Mouse (Mus musculus): ENCODE results near the gene Olfr284. TPM values are rescaled to one million over a fixed set of nuclear protein-coding genes. Genes with fewer than 3 reads are reported as not detected.

Olfr284 gene
- polyA plus RNA-seq (2014; fragmentation: Nextera tagmentation; extraction: Ambion mirVana), result not detected in 2 replicates

DNA sequence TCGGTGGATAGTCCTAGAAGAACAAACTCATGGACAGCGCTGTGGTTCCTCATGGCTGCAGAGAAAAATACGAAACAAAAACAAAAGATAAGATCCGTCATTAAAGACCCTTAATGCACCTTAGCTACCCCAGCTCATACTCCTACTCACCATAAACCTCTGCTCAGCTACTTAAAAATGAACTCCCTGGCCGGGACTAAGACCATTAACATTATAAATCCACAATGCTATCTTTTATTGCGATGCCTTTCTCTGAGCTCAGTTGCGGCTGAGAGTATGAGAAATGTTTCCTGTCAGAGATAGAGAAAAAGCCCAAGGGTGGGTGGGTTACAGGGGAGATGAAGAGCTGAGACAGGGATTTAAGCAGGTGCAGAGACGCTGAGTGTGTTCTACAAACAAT, at the start of gene Olfr284:
Gene Olfr284 (minus strand): TSS at position 101 of the 400 bp plus-strand sequence.
- Histone ChIP-seq H3K27me3 (replicated peaks; ENCODE audit: control insufficient read depth, insufficient read depth, low read length) (no peaks in the 10 kb centered on the region), H3K4me1 (replicated peaks; ENCODE audit: control insufficient read depth, insufficient read depth, low read length) (no peaks in the 10 kb centered on the region), H3K36me3 (ENCODE audit: control insufficient read depth, insufficient read depth, low read length) (no peaks in the 10 kb centered on the region), H3K27ac (ENCODE audit: low read depth, low read length) (no peak within 1 kb of the TSS), H3K4me3 (ENCODE audit: low read depth, low read length) (no peak within 1 kb of the TSS), H3K4me2 (no peak within 1 kb of the TSS), H3K9ac (ENCODE audit: low read depth, low read length) (no peak within 1 kb of the TSS), H3K9me3 (ENCODE audit: control insufficient read depth, low read length) (no peaks in the 10 kb centered on the region)
- ATAC-seq (replicated peaks; ENCODE audit: low FRiP score) (no peak), DNase-seq (ENCODE audit: low spot score) (no peak)
- 81% methylated on average over 8 of the region's 8 CpGs for WGBS

GRCm38 (mm10) chr15:98389796-98390195, 49.0 kb upstream of the Olfr284 start:
- DNase-seq (ENCODE audit: low spot score), result no peak

GRCm38 (mm10) chr15:98387621-98388020, 46.8 kb upstream of the Olfr284 start:
- ATAC-seq (replicated peaks; ENCODE audit: low FRiP score) (no peak), DNase-seq (ENCODE audit: low spot score) (no peak)
- H3K9me3 ChIP-seq (ENCODE audit: control insufficient read depth, low read length), result no peaks in the 10 kb centered on the region
- no peak overlapping the region for H3K27ac ChIP-seq (ENCODE audit: low read depth, low read length)
- no peak overlapping the region for H3K4me2 ChIP-seq
- H3K27me3 ChIP-seq (replicated peaks; ENCODE audit: control insufficient read depth, insufficient read depth, low read length), result no peaks in the 10 kb centered on the region
- H3K36me3 ChIP-seq (ENCODE audit: control insufficient read depth, insufficient read depth, low read length), result no peaks in the 10 kb centered on the region
- no peak overlapping the region for H3K4me3 ChIP-seq (ENCODE audit: low read depth, low read length)
- WGBS, result 68% methylated on average over 2 of the region's 2 CpGs
- no peaks in the 10 kb centered on the region for H3K4me1 ChIP-seq (replicated peaks; ENCODE audit: control insufficient read depth, insufficient read depth, low read length)
- H3K9ac ChIP-seq (ENCODE audit: low read depth, low read length), result no peak overlapping the region

More at GRCm38 (mm10) chr15:98389796-98390195, 49.0 kb upstream of the Olfr284 start:
- no peak for ATAC-seq (replicated peaks; ENCODE audit: low FRiP score)
- Histone ChIP-seq H3K4me1 (replicated peaks; ENCODE audit: control insufficient read depth, insufficient read depth, low read length) (no peaks in the 10 kb centered on the region), H3K9me3 (ENCODE audit: control insufficient read depth, low read length) (no peaks in the 10 kb centered on the region), H3K36me3 (ENCODE audit: control insufficient read depth, insufficient read depth, low read length) (no peaks in the 10 kb centered on the region), H3K9ac (ENCODE audit: low read depth, low read length) (no peak overlapping the region), H3K27ac (ENCODE audit: low read depth, low read length) (no peak overlapping the region), H3K27me3 (replicated peaks; ENCODE audit: control insufficient read depth, insufficient read depth, low read length) (no peaks in the 10 kb centered on the region), H3K4me3 (ENCODE audit: low read depth, low read length) (no peak overlapping the region), H3K4me2 (no peak overlapping the region)
- 28% methylated on average over 7 of the region's 7 CpGs for WGBS

DNA sequence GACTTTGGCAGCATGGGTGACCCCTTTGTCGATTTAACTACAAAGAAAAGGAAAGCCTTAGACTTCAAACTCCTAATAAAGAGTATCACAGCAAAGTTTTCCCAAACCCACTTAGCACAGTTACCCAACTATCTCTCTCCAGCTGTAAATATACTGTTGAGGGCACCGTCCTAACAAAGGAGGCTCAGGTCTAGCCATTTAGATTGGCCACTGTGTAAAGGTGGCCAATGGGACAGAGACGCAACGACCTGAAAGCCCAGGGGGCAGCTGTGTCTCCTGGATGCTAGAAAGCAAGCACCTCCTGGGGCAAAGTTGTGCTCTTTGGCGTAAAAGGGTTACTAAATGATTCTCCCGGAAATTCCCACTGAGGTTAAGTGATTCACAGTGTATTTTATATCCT, 40.1 kb upstream of the Olfr284 start, which contains the start of gene Olfr283:
Gene Olfr283 (minus strand): TSS at position 101 of the 400 bp plus-strand sequence.
- WGBS, result 82% methylated on average over 6 of the region's 6 CpGs
- H3K4me1 ChIP-seq (replicated peaks; ENCODE audit: control insufficient read depth, insufficient read depth, low read length), result no peaks in the 10 kb centered on the region
- H3K27me3 ChIP-seq (replicated peaks; ENCODE audit: control insufficient read depth, insufficient read depth, low read length), result no peaks in the 10 kb centered on the region
- H3K9me3 ChIP-seq (ENCODE audit: control insufficient read depth, low read length), result no peaks in the 10 kb centered on the region
- H3K4me3 ChIP-seq (ENCODE audit: low read depth, low read length), result no peak within 1 kb of the TSS
- DNase-seq (ENCODE audit: low spot score) (no peak), ATAC-seq (replicated peaks; ENCODE audit: low FRiP score) (no peak)
- no peaks in the 10 kb centered on the region for H3K36me3 ChIP-seq (ENCODE audit: control insufficient read depth, insufficient read depth, low read length)
- H3K4me2 ChIP-seq, result no peak within 1 kb of the TSS
- H3K9ac ChIP-seq (ENCODE audit: low read depth, low read length), result no peak within 1 kb of the TSS
- no peak within 1 kb of the TSS for H3K27ac ChIP-seq (ENCODE audit: low read depth, low read length)

- H3K27me3 ChIP-seq (replicated peaks; ENCODE audit: control insufficient read depth, insufficient read depth, low read length), result no peaks in the 10 kb centered on the region
- DNase-seq (ENCODE audit: low spot score), result no peak
- no peaks in the 10 kb centered on the region for H3K4me1 ChIP-seq (replicated peaks; ENCODE audit: control insufficient read depth, insufficient read depth, low read length)
- WGBS, result 83% methylated on average over 13 of the region's 13 CpGs
- no peak overlapping the region for H3K27ac ChIP-seq (ENCODE audit: low read depth, low read length)
- no peaks in the 10 kb centered on the region for H3K9me3 ChIP-seq (ENCODE audit: control insufficient read depth, low read length)
- H3K36me3 ChIP-seq (ENCODE audit: control insufficient read depth, insufficient read depth, low read length), result no peaks in the 10 kb centered on the region
- no peak overlapping the region for H3K4me2 ChIP-seq
- no peak overlapping the region for H3K9ac ChIP-seq (ENCODE audit: low read depth, low read length)
- H3K4me3 ChIP-seq (ENCODE audit: low read depth, low read length), result no peak overlapping the region
- ATAC-seq (replicated peaks; ENCODE audit: low FRiP score), result no peak
Observed at GRCm38 (mm10) chr15:98378209-98378608, 37.4 kb upstream of the Olfr284 start.

GRCm38 (mm10) chr15:98317177-98317724, 23.5 kb downstream of the Olfr284 start, which contains the start of gene Olfr285:
Olfr285 (minus strand) TSS chr15:98317353.
- H3K9ac ChIP-seq (ENCODE audit: low read depth, low read length), result no peak within 1 kb of the TSS
- no peak within 1 kb of the TSS for H3K4me2 ChIP-seq
- no peaks in the 10 kb centered on the region for H3K4me1 ChIP-seq (replicated peaks; ENCODE audit: control insufficient read depth, insufficient read depth, low read length)
- no peaks in the 10 kb centered on the region for H3K27me3 ChIP-seq (replicated peaks; ENCODE audit: control insufficient read depth, insufficient read depth, low read length)
- H3K9me3 ChIP-seq (ENCODE audit: control insufficient read depth, low read length), result no peaks in the 10 kb centered on the region
- no peak within 1 kb of the TSS for H3K27ac ChIP-seq (ENCODE audit: low read depth, low read length)
- ATAC-seq (replicated peaks; ENCODE audit: low FRiP score) (no peak), DNase-seq (ENCODE audit: low spot score) (no peak)
- WGBS, result 86% methylated on average over 5 of the region's 5 CpGs
- no peaks in the 10 kb centered on the region for H3K36me3 ChIP-seq (ENCODE audit: control insufficient read depth, insufficient read depth, low read length)
- H3K4me3 ChIP-seq (ENCODE audit: low read depth, low read length), result no peak within 1 kb of the TSS

DNA sequence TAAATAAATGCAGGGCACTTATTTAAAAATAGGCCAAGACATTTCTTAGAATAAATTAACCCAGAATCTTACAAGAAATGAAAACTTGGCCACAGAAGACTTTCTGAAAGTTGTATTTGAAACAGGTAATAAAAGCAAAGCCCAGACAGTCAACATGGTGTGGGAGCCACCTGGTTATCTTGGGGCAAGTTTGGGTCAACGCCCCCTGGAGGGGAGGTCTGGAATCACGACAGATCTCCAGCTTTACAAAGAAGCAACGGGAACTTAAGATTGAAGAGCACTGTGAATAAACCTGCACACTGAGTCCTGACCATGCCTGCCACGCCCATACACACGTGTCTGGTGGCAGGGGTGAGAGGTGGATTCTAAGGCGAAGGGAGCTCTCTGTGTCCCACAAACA, 25.1 kb downstream of the Olfr284 start:
- ATAC-seq (replicated peaks; ENCODE audit: low FRiP score), result no peak

DNA sequence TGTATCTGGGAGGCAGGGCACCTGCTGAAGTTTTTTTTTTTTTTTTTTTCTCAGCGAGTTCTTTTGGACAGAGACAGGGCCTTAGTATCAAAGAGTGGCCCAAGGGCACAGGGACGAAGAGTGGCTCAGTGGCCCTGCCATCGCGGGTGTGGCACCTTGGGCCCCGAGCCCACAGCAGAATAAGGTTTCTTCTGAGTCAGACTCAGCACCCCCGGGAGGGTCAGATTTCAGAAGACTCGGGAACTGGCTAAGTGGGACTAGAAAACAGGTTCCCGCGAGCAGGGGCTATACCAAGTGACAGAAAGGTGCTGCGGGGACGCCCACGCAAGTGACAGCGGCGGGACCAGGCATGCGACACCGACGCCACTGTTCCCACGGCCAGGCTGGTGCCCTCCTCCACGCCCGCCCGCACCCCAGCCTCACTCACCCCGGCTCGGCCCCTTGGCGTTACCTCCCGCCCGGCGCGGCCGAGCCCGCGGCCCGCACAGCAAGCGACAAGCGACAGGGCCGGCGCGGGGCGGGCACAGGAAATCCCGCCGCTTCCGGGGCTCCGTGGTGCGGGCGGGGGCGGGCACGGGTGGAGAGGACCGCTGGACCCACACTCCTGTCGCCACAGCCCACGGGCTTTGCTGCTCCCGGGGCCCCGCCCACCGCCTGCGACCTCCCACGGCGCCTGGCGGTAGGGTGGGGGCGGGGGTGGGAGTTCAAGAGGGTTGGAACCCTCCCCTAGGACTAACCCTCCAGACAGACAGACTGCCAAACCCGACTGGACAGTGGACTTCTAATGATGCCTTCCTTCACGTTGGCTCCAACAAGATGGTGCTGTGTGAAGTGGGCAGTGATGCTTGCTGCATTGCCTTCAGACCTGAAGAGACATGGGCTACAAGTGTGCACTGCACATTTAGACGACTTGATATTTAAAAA, 44.9 kb downstream of the Olfr284 start, which contains the start of gene Zfp641:
Gene Zfp641 (minus strand): TSS at position 534 of the 924 bp plus-strand sequence.
- Histone ChIP-seq H3K27ac (ENCODE audit: low read depth, low read length) (no peak within 1 kb of the TSS), H3K9ac (ENCODE audit: low read depth, low read length) (peak within 1 kb of the TSS; percentile 40; the same call in 1 of the 2 replicates)
- no peak for DNase-seq (ENCODE audit: low spot score)

More for the DNA sequence above, 25.1 kb downstream of the Olfr284 start:
- Histone ChIP-seq H3K36me3 (ENCODE audit: control insufficient read depth, insufficient read depth, low read length) (no peaks in the 10 kb centered on the region), H3K4me2 (no peak overlapping the region), H3K9me3 (ENCODE audit: control insufficient read depth, low read length) (no peaks in the 10 kb centered on the region), H3K4me3 (ENCODE audit: low read depth, low read length) (no peak overlapping the region), H3K9ac (ENCODE audit: low read depth, low read length) (no peak overlapping the region), H3K27ac (ENCODE audit: low read depth, low read length) (no peak overlapping the region), H3K4me1 (replicated peaks; ENCODE audit: control insufficient read depth, insufficient read depth, low read length) (no peaks in the 10 kb centered on the region), H3K27me3 (replicated peaks; ENCODE audit: control insufficient read depth, insufficient read depth, low read length) (no peaks in the 10 kb centered on the region)
- 46% methylated on average over 6 of the region's 6 CpGs for WGBS
- DNase-seq (ENCODE audit: low spot score), result no peak

More for the DNA sequence above, 44.9 kb downstream of the Olfr284 start, which contains the start of gene Zfp641:
- H3K4me2 ChIP-seq, result peak within 1 kb of the TSS; percentile 76
- H3K4me3 ChIP-seq (ENCODE audit: low read depth, low read length), result peak within 1 kb of the TSS; percentile 55
- no peak for ATAC-seq (replicated peaks; ENCODE audit: low FRiP score)
- H3K27me3 ChIP-seq (replicated peaks; ENCODE audit: control insufficient read depth, insufficient read depth, low read length), result peaks cover 20% of the 10 kb centered on the region
- 4% methylated on average over 56 of the region's 60 CpGs for WGBS
- 0 out of 2 replicates have a peak, but pooled peaks cover 2% of the 10 kb centered on the region for H3K4me1 ChIP-seq (replicated peaks; ENCODE audit: control insufficient read depth, insufficient read depth, low read length)
- H3K9me3 ChIP-seq (ENCODE audit: control insufficient read depth, low read length), result no peaks in the 10 kb centered on the region
- H3K36me3 ChIP-seq (ENCODE audit: control insufficient read depth, insufficient read depth, low read length), result no peaks in the 10 kb centered on the region
